Mouse (Mus musculus) liver, embryonic 14.5 days (tissue): ENCODE results near the gene Golga1.

Experiments
- CTCF ChIP-seq: IDR thresholded peaks from 2 replicates; pipeline ENCODE4 v1.5.1; 2016; ENCODE audit warnings: antibody characterized with exemption, low read depth, control low read depth
- EP300 ChIP-seq: IDR thresholded peaks from 2 replicates; pipeline ENCODE4 v1.6.1; 2016; ENCODE audit warnings: antibody characterized with exemption, low read depth

GRCm38 (mm10) chr2:39069096-39069495, 3.8 kb upstream of the Golga1 start:
- TF ChIP-seq CTCF (no peak), EP300 (no peak)
